Mouse (Mus musculus) kidney, postnatal 25 days (tissue): ENCODE results near the gene Gins3.
"Not testable (repeated sequence)": the region's sequence is repeated elsewhere in the genome, so short reads cannot be mapped to it uniquely, and the experiment has no call there.

Experiments used
- DNase-seq, 2 experiments: peaks; one replicate each; pipeline ENCODE4 v3.0.0; 2021; ENCODE audit warnings: mixed read lengths in 2 of 2

Gene Gins3

GRCm38 (mm10) chr8:95633262-95634062, at the start of gene Gins3:
Gene Gins3 (plus strand): TSS chr8:95633453.
- DNase-seq, result peak; percentile 93 to 96

DNA sequence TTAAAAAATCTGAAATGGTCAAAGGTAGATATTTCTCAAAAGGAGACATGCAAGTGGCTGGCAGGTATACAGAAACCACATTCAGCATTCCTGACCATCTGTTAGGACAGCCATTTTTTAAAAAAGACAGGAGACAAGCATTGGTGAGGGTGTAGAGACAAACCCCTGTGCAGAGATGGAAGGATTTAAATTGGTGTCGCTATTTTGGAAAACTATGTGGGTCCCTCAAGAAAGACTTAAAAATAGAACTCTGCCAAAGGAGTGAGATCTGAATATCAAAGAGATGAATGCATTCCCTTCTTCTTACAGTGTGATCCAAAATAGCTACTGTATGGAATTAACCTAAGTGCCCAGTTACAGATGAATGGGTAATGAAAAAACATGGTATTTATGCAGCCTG, 45.9 kb upstream of the Gins3 start:
- no peak for DNase-seq

DNA sequence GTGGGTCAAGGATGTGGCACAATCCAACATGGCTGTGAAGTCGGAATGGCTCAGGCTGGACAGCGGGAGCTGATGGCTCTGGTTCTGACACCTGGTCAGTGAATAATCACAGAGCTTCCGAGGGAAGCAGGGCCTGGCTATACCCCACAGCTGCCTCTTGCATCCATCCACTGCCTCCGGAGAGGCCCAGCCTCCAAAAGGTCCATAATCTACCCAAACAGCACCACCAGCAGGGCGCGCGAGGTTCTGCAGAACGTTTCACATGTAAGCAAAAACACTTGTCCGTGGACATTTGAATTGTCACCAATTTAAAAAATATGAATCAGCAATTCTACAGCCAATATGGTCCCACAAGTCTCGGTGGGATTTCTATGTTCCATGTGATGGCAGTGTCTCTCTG, 44.0 kb upstream of the Gins3 start:
- DNase-seq, result no peak

DNA sequence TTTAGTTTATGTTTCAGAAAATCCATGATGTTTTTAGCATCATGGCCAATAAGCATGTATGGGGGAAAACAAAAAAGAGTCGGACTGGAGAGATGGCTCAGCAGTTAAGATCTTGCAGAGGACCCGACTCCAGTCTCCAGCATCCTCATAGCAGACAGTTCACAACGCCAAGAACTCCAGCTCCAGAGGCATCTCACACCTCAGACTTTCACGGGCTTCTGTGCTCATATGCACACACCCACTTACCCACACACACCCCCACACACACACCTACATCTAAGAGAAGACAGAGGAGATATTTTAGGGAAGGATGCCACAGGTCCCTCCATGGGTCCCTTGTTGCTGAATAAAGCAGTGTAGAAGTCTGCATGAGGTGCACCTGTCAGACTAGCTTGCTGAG, 42.7 kb upstream of the Gins3 start:
- no peak for DNase-seq

GRCm38 (mm10) chr8:95592131-95592780, 41.0 kb upstream of the Gins3 start:
- DNase-seq, result no peak

DNA sequence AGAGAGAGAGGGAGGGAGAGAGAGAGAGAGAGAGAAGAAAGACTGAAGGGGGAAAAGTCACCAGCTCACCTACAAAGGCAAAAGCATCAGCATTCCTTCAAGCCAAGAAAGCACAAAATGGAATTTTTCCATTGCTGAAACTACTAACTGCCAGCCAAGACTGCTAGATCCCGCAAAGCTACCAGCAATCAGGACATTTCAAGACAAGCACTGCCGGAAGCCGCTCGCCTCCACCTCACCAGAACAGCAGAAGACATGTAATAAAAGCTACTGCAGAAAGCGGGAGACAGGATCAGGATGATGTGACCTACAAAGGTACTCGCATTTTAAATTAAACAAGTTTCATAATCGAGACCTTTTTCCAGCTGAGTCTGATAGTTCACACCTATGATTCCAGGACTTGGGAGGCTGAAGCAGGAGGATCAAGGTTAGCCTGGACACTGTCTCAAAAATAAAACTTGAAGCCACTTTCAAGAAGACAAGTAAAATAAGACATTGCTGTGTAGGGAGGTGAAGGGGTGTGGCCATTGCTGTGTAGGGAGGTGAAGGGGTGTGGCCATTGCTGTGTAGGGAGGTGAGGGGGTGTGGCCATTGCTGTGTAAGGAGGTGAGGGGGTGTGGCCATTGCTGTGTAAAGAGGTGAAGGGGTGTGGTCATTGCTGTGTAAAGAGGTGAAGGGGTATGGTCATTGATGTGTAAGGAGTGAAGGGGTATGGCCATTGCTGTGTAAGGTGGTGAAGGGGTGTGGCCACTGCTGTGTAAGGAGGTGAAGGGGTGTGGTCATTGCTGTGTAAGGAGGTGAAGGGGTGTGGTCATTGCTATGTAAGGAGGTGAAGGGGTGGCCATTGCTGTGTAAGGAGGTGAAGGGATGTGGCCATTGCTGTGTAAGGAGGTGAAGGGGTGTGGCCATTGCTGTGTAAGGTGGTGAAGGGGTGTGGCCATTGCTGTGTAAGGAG, 39.5 kb upstream of the Gins3 start:
- DNase-seq, result no peak

- no peak for DNase-seq
Measured at GRCm38 (mm10) chr8:95595131-95595530, 38.1 kb upstream of the Gins3 start.

GRCm38 (mm10) chr8:95596841-95597241, 36.4 kb upstream of the Gins3 start:
- DNase-seq, result no peak

GRCm38 (mm10) chr8:95599861-95600260, 33.4 kb upstream of the Gins3 start:
- DNase-seq, result peak; percentile 41 to 43

DNA sequence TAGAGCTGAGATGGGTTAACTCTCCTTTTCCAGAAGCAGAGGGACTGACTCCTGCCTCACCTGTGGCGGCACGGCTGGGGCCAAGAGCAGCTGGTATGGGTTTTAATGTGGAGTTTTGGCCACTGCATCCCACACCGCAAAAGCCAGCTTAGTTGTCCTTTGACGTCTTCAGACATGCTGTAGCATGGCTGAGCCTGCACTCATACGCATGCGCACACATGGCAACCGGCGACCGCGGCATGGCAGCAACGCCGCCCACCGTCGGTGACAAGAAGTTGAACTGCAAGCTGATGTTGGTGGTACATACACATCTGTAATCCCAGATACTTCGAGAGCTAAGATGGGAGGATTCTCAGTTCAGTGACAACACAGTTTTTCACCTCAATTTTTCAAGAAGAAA, 31.9 kb upstream of the Gins3 start:
- DNase-seq, result peak in 1 of 2 experiments; percentile 16

DNA sequence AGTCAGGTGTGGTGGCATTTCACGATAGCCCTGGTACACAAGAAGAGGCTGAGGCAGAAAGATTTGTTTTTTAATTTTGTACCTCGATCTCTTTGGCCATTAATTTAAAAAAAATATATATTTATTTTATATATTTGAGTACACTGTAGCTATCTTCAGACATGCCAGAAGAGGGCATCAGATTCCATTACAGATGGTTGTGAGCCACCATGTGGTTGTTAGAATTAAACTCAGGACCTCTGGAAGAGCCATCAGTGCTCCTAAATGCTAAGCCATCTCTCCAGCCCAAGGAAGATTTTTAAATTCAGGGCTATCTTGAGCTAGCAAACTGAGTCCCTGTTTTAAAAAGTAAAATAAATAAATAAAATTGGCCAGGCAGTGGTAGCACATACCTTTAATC, 31.1 kb upstream of the Gins3 start:
- DNase-seq, result no peak

GRCm38 (mm10) chr8:95606509-95606908, 26.7 kb upstream of the Gins3 start:
- not testable (repeated sequence) for DNase-seq

GRCm38 (mm10) chr8:95607210-95607609, 26.0 kb upstream of the Gins3 start:
- no peak for DNase-seq

GRCm38 (mm10) chr8:95609406-95609805, 23.8 kb upstream of the Gins3 start:
- no peak for DNase-seq

DNA sequence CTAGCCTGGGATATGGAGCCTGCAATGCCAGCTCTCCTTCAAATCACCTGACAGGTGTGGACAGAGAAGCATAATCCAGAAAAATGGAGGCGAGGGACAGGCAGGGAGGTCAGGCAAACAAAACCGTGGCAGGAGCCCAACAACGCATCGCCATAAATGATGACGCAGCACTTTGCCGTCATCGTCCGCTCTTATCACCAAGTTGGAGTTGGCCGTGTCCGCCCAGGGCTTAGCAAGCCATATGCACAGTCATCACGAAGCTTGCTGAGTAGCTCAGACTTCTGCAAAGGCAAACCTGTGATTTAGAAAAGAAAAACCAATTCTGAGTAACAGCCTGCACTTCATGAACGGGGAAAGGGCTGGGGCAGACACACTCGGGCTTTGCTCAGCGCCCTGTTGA, 22.5 kb upstream of the Gins3 start:
- DNase-seq, result no peak

DNA sequence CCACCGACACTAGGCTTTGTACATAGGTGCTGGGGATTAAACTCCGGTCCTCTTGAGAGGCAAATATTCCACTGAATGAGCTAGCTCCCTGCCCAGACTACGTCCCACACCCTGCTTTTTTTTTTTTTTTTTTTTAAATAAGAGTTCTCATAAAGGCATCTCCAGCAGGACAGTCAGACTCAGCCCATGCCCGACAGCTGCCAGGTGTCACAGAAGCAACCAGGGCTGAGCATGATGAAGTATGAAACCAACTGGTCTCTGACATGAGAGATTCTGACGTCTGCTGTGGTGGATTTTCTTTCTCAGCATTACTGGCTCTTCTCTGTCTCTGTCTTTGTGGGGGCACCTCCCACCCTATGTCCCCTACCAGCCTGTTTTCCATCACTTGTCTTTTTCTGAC, 21.5 kb upstream of the Gins3 start:
- DNase-seq, result no peak

DNA sequence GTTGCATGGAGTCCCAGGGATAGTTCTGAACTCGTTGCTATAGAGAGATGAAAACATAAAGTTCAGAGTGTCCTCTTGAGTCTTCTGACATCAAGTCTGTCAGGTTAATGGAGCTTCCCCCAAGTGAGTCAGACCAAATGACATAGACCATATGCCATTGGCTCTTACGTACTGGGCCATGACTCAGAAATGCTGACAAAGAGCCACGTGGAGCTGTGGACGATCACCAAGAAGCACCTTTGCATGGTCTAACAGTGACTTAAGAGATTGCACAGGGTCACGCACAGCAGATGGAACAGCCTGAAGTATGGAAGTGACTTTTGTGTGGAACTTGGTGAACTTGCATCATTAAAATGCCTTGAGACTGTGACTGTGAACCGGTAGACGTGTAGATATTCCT, 16.9 kb upstream of the Gins3 start:
- DNase-seq, result no peak

GRCm38 (mm10) chr8:95620046-95620445, 13.2 kb upstream of the Gins3 start:
- no peak for DNase-seq

GRCm38 (mm10) chr8:95624833-95625232, 8.4 kb upstream of the Gins3 start:
- DNase-seq, result no peak

GRCm38 (mm10) chr8:95632840-95633239, 413 bp upstream of the Gins3 start:
- no peak for DNase-seq

- DNase-seq, result no peak
Measured at GRCm38 (mm10) chr8:95634063-95634340, 749 bp downstream of the Gins3 start.

DNA sequence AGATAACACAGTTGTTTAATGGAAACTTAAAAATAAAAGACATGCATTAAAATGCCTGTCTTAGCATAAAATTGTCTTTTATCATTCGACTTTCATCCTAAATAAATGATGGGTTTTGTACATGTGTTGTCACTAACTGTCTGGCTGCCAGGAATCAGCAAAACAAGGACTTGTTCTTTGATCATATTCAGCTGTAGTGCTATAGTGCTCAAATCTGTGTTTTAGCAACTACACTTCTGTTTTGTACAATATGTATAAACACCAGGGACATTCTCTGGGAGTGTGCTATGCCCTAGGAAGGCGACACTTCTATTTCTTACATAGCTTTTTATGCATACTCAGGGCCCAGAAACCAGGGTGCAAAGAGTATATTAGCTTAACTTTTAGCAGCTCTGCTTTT, 11.7 kb downstream of the Gins3 start:
- DNase-seq, result no peak

- no peak for DNase-seq
Measured at GRCm38 (mm10) chr8:95648251-95648650, 15.0 kb downstream of the Gins3 start.

DNA sequence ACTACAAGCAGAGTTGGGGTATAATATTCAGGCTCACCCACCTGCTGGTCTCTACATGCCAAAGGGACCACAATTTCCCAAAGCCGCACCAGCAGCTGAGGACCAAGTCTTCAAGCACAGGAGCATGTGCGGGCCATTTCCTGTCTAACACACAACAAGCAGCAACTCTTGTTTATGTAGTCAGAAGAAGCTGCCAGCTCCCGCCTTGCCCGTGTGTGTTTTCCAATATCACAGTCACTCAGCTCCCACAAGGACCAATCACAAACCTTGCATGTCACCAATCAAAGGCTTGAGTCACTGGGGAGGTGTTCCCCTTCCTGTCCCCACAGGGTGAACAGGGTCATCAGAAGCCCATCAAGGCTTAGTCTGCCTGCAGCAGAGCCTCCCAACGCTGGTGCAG, 20.1 kb downstream of the Gins3 start:
- DNase-seq, result no peak
